Mouse (Mus musculus) E14TG2a.4 (cell line): Measurements from ENCODE around the gene Adk.

Source experiments
- CTCF ChIP-seq: conservative IDR thresholded peaks from 2 replicates; pipeline ENCODE4 v1.5.1; 2014; ENCODE audit warnings: low read length
- NANOG ChIP-seq: IDR thresholded peaks from 2 replicates; pipeline ENCODE4 v1.6.1; 2014; ENCODE audit warnings: borderline replicate concordance, low read length, mixed read lengths
- POU5F1 ChIP-seq: IDR thresholded peaks from 2 replicates; pipeline ENCODE4 v1.6.1; 2014; ENCODE audit warnings: low read length, borderline replicate concordance

DNA sequence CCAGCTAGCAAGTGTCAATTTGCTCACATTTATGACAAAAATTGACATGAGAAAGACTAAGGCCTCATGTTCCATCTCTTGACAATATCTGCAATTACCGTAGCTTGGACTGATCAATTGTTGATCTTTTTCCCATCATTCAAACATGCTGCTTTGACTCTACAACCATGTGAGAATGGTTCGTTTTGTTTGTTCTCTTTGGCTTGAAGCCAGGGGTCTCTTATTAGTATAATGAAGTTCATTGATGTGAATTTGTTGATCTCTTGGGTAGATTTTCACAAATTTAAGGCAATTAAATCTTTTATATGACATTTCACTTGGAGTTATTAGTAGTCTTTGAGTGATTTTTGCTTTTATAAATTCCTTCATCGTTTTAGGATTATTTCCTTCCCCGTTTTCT, 229.1 kb downstream of the Adk start:
- TF ChIP-seq CTCF (no peak), NANOG (no peak), POU5F1 (no peak)
